In the genomic region with DNA sequence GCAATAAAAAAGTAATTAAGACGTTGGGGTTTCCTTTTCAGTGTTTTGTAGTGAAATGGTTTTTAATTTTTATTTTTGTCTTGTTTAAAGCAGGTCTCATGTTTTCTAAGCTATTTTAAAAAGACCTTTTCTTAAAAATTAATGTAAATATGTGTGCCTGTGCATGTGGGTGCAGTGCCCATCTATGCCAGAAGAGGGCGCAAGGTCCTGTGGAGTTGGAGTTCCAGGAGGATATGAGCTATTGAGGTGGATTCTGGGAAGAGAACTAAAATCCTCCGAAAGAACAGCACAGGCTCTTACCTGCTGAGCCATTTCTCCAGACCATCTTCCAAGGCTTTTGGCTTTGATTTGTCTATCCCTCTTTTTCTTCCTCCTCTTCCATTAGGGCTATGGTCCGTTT, we compare ENCODE assay signal across 12 mouse cellular contexts. TPM values are rescaled to one million over a fixed set of nuclear protein-coding genes. Genes with fewer than 3 reads are reported as not detected.
DNase-seq lines count a peak whose midpoint lies in the region; ATAC-seq and TF ChIP-seq lines count a peak whose summit lies in the region.
"Had no signal": no experiment of that assay in that cellular context is flagged by ENCODE, and none has a peak within 500 bp of the region (broad histone marks: within the 10 kb centered on the region; RNA-seq: fewer than 3 reads in every experiment).

No protein-coding gene starts in this region.

- no peaks in the 10 kb centered on the region for H3K4me1 ChIP-seq in intestine, postnatal 0 days (replicated peaks; ENCODE audit: control insufficient read depth, insufficient read depth, low read length)
- H3K4me1 ChIP-seq in intestine, embryonic 15.5 days (replicated peaks): no peaks in the 10 kb centered on the region
- peaks cover 3% of the 10 kb centered on the region for H3K4me1 ChIP-seq in testis, adult 2 months (ENCODE audit: control insufficient read depth, insufficient read depth, low read length)

- no peaks in the 10 kb centered on the region for H3K36me3 ChIP-seq in intestine, postnatal 0 days (ENCODE audit: control insufficient read depth, insufficient read depth)
- no peaks in the 10 kb centered on the region for H3K36me3 ChIP-seq in intestine, embryonic 15.5 days
- H3K36me3 ChIP-seq in testis, adult 2 months (ENCODE audit: control insufficient read depth, insufficient read depth, low read length): no peaks in the 10 kb centered on the region
- H3K36me3 ChIP-seq: heart, embryonic 13.5 days had no signal

- H3K27ac ChIP-seq in intestine, postnatal 0 days (ENCODE audit: low read depth, low read length): no peak overlapping the region
- H3K27ac ChIP-seq in intestine, embryonic 15.5 days: no peak overlapping the region
- no peak overlapping the region for H3K27ac ChIP-seq in testis, adult 2 months (ENCODE audit: control insufficient read depth, insufficient read depth, low read depth, low read length)
- H3K27ac ChIP-seq: forebrain, embryonic 13.5 days; heart, embryonic 13.5 days had no signal

- TF ChIP-seq POLR2A in testis, adult 2 months (IDR thresholded peaks at IDR 0.05; ENCODE audit: control insufficient read depth, low read depth, low read length): no peak
- TF ChIP-seq POLR2A in brain, embryonic 14.5 days (IDR thresholded peaks at IDR 0.05; ENCODE audit: borderline replicate concordance, extremely low read depth, insufficient read depth, insufficient read length, poor library complexity, severe bottlenecking): no peak

- no peak overlapping the region for H3K9ac ChIP-seq in intestine, postnatal 0 days (ENCODE audit: low read depth, low read length)
- no peak overlapping the region for H3K9ac ChIP-seq in intestine, embryonic 15.5 days
- H3K9ac ChIP-seq: forebrain, embryonic 13.5 days; heart, embryonic 13.5 days had no signal

- H3K9me3 ChIP-seq in intestine, postnatal 0 days (ENCODE audit: control insufficient read depth): no peaks in the 10 kb centered on the region
- no peaks in the 10 kb centered on the region for H3K9me3 ChIP-seq in intestine, embryonic 15.5 days
- H3K9me3 ChIP-seq: forebrain, embryonic 13.5 days; heart, embryonic 13.5 days had no signal

- DNase-seq in testis, postnatal 14 days (ENCODE audit: low spot score): no peak
- DNase-seq in brain, embryonic 14.5 days (ENCODE audit: low read depth): no peak
- DNase-seq in ovary, postnatal 14 days (ENCODE audit: low spot score): no peak
- DNase-seq in spleen, postnatal 36 days (ENCODE audit: low spot score in 2 of 2): no peak
- DNase-seq: cerebellum, postnatal 36 days; kidney, adult 9 months; thymus, postnatal 4 days had no signal

- peak; percentile 57 for TF ChIP-seq CTCF in intestine, postnatal 0 days (IDR thresholded peaks at IDR 0.05; ENCODE audit: low read depth)
- peak; percentile 73; the same call in 1 of the 2 replicates for TF ChIP-seq CTCF in testis, adult 2 months (IDR thresholded peaks at IDR 0.05; ENCODE audit: control insufficient read depth, insufficient read depth, insufficient replicate concordance, low read depth, low read length)
- peak; percentile 62; the same call in 1 of the 2 replicates for TF ChIP-seq CTCF in brain, embryonic 14.5 days (IDR thresholded peaks at IDR 0.05; ENCODE audit: borderline replicate concordance, extremely low read depth, insufficient read depth, insufficient read length)

- peaks cover 9% of the 10 kb centered on the region; the same call in 1 of the 2 replicates for H3K27me3 ChIP-seq in intestine, postnatal 0 days (replicated peaks; ENCODE audit: control insufficient read depth, insufficient read depth, low read length)
- H3K27me3 ChIP-seq in intestine, embryonic 15.5 days (replicated peaks): peaks cover 17% of the 10 kb centered on the region
- H3K27me3 ChIP-seq in testis, adult 2 months (ENCODE audit: control insufficient read depth, insufficient read depth, low read length): no peaks in the 10 kb centered on the region

- no peak overlapping the region for H3K4me2 ChIP-seq in intestine, postnatal 0 days (replicated peaks; ENCODE audit: low read depth)
- H3K4me2 ChIP-seq in intestine, embryonic 15.5 days (replicated peaks): no peak overlapping the region
- H3K4me2 ChIP-seq: forebrain, embryonic 13.5 days; heart, embryonic 13.5 days had no signal

- WGBS in intestine, postnatal 0 days: 71% methylated on average over 4 of the region's 4 CpGs
- WGBS in intestine, embryonic 15.5 days: 75% methylated on average over 4 of the region's 4 CpGs

- H3K4me3 ChIP-seq in intestine, postnatal 0 days (ENCODE audit: low read depth, low read length): no peak overlapping the region
- H3K4me3 ChIP-seq in intestine, embryonic 15.5 days (replicated peaks): no peak overlapping the region
- H3K4me3 ChIP-seq in testis, adult 2 months (ENCODE audit: control insufficient read depth, low read depth, low read length): no peak overlapping the region
- H3K4me3 ChIP-seq: forebrain, embryonic 13.5 days; heart, embryonic 13.5 days had no signal

- no peak for ATAC-seq in intestine, postnatal 0 days
- no peak for ATAC-seq in intestine, embryonic 15.5 days
- ATAC-seq: forebrain, embryonic 13.5 days had no signal

RNA-seq across cellular contexts. Expression of a gene that starts 53.2 kb away (rescaled TPM):
- polyA plus RNA-seq in intestine, postnatal 0 days (2015; fragmentation: Nextera tagmentation; extraction: Ambion mirVana): not detected in 2 replicates
- polyA plus RNA-seq in intestine, embryonic 15.5 days (2015; fragmentation: Nextera tagmentation; extraction: Ambion mirVana): not detected in 2 replicates
- 0.70 and 0.88 TPM in 2 replicates for polyA plus RNA-seq in testis, adult 2 months (2012; rRNA removed)
- not detected in 2 replicates for polyA plus RNA-seq in brain, embryonic 14.5 days (2012; rRNA removed)
- polyA plus RNA-seq: forebrain, embryonic 13.5 days; heart, embryonic 13.5 days had no signal

RNA-seq across cellular contexts. Expression of a gene that starts 53.8 kb away (rescaled TPM):
- 49.5 and 54.1 TPM in 2 replicates for polyA plus RNA-seq in intestine, postnatal 0 days (2015; fragmentation: Nextera tagmentation; extraction: Ambion mirVana)
- 56.3 and 57.4 TPM in 2 replicates for polyA plus RNA-seq in intestine, embryonic 15.5 days (2015; fragmentation: Nextera tagmentation; extraction: Ambion mirVana)
- 24.9 and 27.7 TPM in 2 replicates for polyA plus RNA-seq in testis, adult 2 months (2012; rRNA removed)
- 57.8 and 60.0 TPM in 2 replicates for polyA plus RNA-seq in brain, embryonic 14.5 days (2012; rRNA removed)
